Mouse (Mus musculus) gastrocnemius, postnatal 14 days (tissue): Measurements from ENCODE around the gene Olfr1000. TPM values are rescaled to one million over a fixed set of nuclear protein-coding genes. Genes with fewer than 3 reads are reported as not detected.
"Not testable (repeated sequence)": the region's sequence is repeated elsewhere in the genome, so short reads cannot be mapped to it uniquely, and the experiment has no call there.

Experiments used
- DNase-seq: peaks from one replicate; pipeline ENCODE4 v3.0.0; 2021; ENCODE audit warnings: mixed read lengths
- intact Hi-C: fragments of 180-260 bp; cut with DNase I; formaldehyde crosslinking; loops from one replicate; pipeline ENCODE4 v1.15.1; 2025; ENCODE audit warnings: low total_unique reads
- long read RNA-seq, 2 experiments: library from polyadenylated mRNA; stranded (forward); transcript quantifications; one replicate each; pipeline ENCODE4 v2.0.0; 2021
- total RNA-seq, 2 experiments: library from RNA; stranded (reverse); gene quantifications; 2 replicates each; pipeline ENCODE4 v1.2.3; 2021

The Olfr1000 gene
- total RNA-seq: not detected
- long read RNA-seq, experiment 1: 0 reads
- long read RNA-seq, experiment 2: 0 reads

DNA sequence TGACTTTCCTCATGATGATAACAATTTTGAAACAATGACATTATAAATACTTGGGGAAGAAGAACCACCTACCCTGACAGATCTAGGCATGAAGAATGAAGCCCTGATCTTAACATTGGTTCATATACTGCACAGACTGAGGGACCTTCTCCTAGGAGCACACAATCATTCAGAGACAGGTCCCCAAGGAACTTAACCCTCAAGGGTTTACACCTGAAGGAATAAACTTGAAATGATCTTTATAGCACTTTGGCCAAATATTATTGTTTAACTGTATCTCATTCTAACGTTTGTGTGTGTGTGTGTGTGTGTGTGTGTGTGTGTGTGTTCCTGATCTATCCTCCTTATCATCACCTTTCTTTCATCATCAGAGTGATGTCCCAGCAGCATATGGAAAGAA lies at the start of gene Olfr1000:
Olfr1000 (minus strand) TSS at position 101 of the 400 bp plus-strand sequence.
- intact Hi-C loops: no loop called here
- no peak for DNase-seq

DNA sequence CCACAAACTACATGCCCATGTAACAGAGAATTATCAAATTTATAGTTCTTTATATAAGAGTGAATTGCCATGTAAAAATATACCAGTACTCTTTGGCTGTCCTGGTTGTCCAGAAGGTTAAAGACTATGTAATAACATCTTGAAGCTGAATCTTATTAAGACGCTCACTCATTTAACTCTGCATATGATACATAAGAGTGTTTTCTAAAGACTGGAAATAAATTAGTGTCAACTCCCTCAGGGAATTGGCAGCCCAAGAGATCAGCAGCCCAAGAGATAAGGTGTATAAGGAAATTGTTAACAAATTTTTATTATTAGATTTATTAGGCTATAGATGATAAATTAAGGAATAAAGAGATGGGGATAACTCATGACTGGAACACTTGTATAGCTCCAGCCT lies 38.9 kb upstream of the Olfr1000 start, which contains the start of gene Olfr1002:
Olfr1002 (minus strand) TSS at position 101 of the 400 bp plus-strand sequence.
- no peak for DNase-seq
- intact Hi-C loops: no loop called here

DNA sequence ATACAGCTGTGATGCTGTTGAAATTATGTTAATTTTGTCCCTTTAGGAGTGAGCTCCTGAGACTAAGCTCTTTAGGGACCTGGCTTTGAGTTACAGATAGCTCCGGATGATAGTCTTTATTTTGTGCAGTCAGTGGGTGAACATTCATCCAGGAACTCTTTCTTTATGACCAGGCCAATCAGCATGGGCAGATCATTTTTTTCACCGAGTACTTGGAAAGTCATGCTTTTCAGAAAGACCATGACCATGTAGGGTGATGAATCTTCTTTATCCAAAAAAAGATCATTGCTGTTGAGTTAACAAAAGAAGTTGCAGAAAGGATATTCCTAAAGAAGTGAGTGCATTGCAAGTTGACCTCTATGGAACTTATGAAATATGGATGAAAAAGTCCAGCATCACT lies 23.1 kb downstream of the Olfr1000 start, which contains the start of gene Olfr998:
Olfr998 (plus strand) TSS at position 301 of the 400 bp plus-strand sequence.
- intact Hi-C loops, DNase-seq: not testable (repeated sequence)

DNA sequence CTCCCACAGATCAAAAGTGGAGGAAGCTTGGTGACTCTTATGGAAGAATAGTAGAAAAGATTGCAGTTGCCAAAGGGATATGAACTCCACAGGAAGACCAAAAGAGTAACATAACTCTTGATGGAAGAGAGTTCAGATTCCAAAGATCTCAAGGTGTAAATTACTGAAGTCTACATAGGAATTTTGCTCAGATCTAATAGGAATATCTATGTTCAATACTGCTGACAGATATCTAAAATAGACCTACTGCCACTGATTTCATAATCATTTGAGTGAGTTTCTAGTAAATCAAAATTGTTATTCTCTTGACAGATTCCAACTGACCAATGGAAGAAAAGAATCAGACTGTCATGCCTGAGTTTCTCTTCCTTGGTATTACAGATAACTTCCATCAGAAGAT lies 32.8 kb downstream of the Olfr1000 start, which contains the start of gene Olfr996:
Olfr996 (plus strand) TSS at position 301 of the 400 bp plus-strand sequence.
- intact Hi-C loops: no loop called here
- DNase-seq: no peak

DNA sequence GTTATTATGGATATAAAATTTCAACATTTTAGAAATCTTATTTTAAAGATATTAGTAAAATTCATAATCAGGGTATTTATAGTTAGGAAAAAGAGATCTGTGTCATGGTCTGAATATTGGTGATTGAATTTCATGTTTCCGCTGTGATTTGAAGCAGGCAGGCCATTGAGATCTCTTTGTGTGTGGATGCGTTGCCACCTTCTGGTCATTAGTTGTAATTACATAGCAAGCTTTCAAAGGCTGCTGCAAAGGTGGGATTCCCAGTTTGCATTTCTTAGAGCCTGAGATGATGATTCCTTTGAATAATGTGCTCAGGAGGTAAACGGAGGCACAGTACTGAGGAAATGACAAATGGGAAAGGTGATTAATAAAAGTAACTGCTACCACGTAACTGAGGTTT lies 50.5 kb downstream of the Olfr1000 start:
- intact Hi-C loops: loop anchor here (2.0 kb wide), 1 partner anchor 438 kb away; no protein-coding TSS in a partner anchor
- DNase-seq: no peak

DNA sequence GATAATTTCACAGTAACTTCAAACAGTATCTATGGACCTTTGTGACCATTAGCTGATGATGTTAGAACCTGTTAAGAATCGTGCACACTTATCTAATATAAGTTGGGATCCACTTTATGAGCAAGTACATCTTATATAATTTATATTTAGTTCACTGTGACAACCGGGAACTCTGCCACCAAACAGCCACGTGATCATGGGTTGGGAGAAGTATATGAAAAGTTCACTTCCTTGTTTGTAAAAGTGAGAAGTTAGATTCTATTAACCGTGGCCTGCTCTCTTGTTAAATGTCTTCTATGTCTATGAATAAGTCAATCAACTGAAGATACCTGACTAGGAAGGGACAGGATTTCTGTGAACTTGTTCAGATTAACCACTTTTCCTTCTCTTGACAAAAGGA lies 51.5 kb downstream of the Olfr1000 start:
- intact Hi-C loops: loop anchor here (2.0 kb wide), 1 partner anchor 437 kb away; no protein-coding TSS in a partner anchor
- no peak for DNase-seq

Other genes with a start within 250 kb of the Olfr1000 start
- not detected for gene Olfr988, start 248.7 kb downstream of the Olfr1000 start, total RNA-seq
- gene Olfr992, start 202.4 kb downstream of the Olfr1000 start, total RNA-seq: not detected
- not detected for gene Olfr993, start 197.0 kb downstream of the Olfr1000 start, total RNA-seq
- gene Olfr994, start 175.5 kb downstream of the Olfr1000 start, total RNA-seq: not detected
- gene Olfr995, start 168.3 kb downstream of the Olfr1000 start, total RNA-seq: not detected
- not detected for gene 4833423E24Rik, start 92.9 kb downstream of the Olfr1000 start, total RNA-seq
- not detected for gene Olfr996, start 32.7 kb downstream of the Olfr1000 start, total RNA-seq
- gene Olfr998, start 23.0 kb downstream of the Olfr1000 start, total RNA-seq: not detected
- not detected for gene Olfr1002, start 38.8 kb upstream of the Olfr1000 start, total RNA-seq
- not detected for gene Olfr154, start 52.6 kb upstream of the Olfr1000 start, total RNA-seq
- not detected for gene Olfr1006, start 66.9 kb upstream of the Olfr1000 start, total RNA-seq
- not detected for gene Olfr1008, start 77.5 kb upstream of the Olfr1000 start, total RNA-seq
- gene Olfr1009, start 103.5 kb upstream of the Olfr1000 start, total RNA-seq: not detected
- not detected for gene Olfr1012, start 150.9 kb upstream of the Olfr1000 start, total RNA-seq
- not detected for gene Olfr1013, start 155.2 kb upstream of the Olfr1000 start, total RNA-seq
- not detected for gene Olfr1014, start 160.8 kb upstream of the Olfr1000 start, total RNA-seq
- gene Olfr1015, start 170.1 kb upstream of the Olfr1000 start, total RNA-seq: not detected
- gene Olfr1016, start 190.6 kb upstream of the Olfr1000 start, total RNA-seq: not detected
- not detected for gene Olfr1018, start 206.6 kb upstream of the Olfr1000 start, total RNA-seq
- not detected for gene Olfr1019, start 233.6 kb upstream of the Olfr1000 start, total RNA-seq
- gene Olfr1020, start 235.1 kb upstream of the Olfr1000 start, total RNA-seq: not detected